1 mouse cellular context compared by ENCODE assay signal in the genomic region with DNA sequence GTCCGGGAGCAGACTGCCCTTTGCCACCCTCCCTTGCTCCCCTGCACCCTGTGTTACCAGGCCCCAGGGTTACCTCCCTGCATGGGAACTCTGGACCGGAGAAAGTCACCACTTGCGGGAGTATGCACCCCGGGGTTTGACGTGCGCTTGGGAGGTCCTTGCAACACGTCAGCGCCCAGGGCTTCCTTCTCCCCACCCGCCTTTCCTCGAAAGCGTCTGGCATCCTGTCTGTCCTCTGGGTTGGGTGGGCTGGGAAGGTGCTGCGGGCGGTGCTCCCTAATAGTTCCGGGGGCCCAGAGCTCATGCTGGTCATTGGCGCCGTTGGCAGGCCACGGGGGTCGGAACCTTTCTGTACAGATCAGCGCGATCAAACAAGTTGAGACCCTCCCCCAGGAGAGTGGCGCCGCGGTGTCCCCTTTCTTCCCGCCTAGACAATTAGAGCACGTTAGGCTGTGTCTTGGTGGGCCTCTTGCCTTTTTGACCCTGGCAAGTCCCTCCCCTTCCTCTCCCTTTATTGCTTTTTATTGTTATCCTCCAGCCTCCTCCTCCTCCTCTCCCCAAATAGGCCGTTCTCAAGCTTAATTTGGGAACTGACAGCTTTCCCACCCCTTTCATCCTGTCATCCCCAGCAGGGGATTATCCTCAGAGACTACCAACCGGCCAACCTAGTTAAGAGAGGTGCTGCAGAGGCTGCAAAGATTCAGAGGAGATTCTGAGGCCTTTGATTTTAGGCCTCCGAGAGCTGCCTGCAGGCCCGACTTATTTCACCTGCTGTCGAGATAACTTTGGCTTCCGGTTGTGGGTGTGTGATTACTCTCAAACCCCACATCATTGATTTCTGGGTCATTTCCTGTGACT.
A peak's percentile ranks its signal among the peaks of the same experiment; 100 is the strongest.
TF ChIP-seq lines count a peak whose summit lies in the region.

No protein-coding gene starts in this region.

TF ChIP-seq in MEL, 35 proteins besides CTCF, POLR2A, EP300 and RAD21 (continued from another document):
- TF ChIP-seq CHD1 (IDR thresholded peaks at IDR 0.05; ENCODE audit: low read depth, low read length), result peak; percentile 78; the same call in 1 of the 2 replicates
- TF ChIP-seq NELFE (IDR thresholded peaks at IDR 0.05; ENCODE audit: low read depth, low read length), result no peak
